Mouse (Mus musculus) forebrain, embryonic 16.5 days (tissue): ENCODE measurements around the gene Amigo2. TPM values are rescaled to one million over a fixed set of nuclear protein-coding genes. Genes with fewer than 3 reads are reported as not detected.
A peak's percentile ranks its signal among the peaks of the same experiment; 100 is the strongest.

ENCODE experiments used
- ATAC-seq: fragments of 200-750 bp; cut with Nextera tagmentation; 2 replicates; pipeline ENCODE4 v1.8.0; 2017; ENCODE audit warnings: mild to moderate bottlenecking, moderate library complexity
- H3K27ac ChIP-seq: fragments of 300-500 bp; sonication (generic); 2 replicates; pipeline ENCODE4 v1.5.1; 2014; ENCODE audit warnings: low read length, control low read depth
- H3K27me3 ChIP-seq: fragments of 300-500 bp; sonication (generic); replicated peaks from 2 replicates; pipeline ENCODE4 v1.6.1; 2014; ENCODE audit warnings: low read length; ENCODE audit not compliant: control insufficient read depth, insufficient read depth
- H3K36me3 ChIP-seq: fragments of 300-500 bp; sonication (generic); 2 replicates; pipeline ENCODE4 v1.6.1; 2014; ENCODE audit not compliant: control insufficient read depth, insufficient read depth
- H3K4me1 ChIP-seq: fragments of 300-500 bp; sonication (generic); replicated peaks from 2 replicates; pipeline ENCODE4 v1.6.1; 2014; ENCODE audit warnings: low read length; ENCODE audit not compliant: control insufficient read depth, insufficient read depth
- H3K4me2 ChIP-seq: fragments of 300-500 bp; sonication (generic); 2 replicates; pipeline ENCODE4 v1.6.1; 2014; ENCODE audit warnings: mild to moderate bottlenecking, low read length, control low read depth
- H3K4me3 ChIP-seq: fragments of 300-500 bp; sonication (generic); replicated peaks from 2 replicates; pipeline ENCODE4 v1.5.1; 2014; ENCODE audit warnings: mild to moderate bottlenecking, low read length, control low read depth
- H3K9ac ChIP-seq: fragments of 300-500 bp; sonication (generic); replicated peaks from 2 replicates; pipeline ENCODE4 v1.6.1; 2014; ENCODE audit warnings: low read depth, low read length, control low read depth
- H3K9me3 ChIP-seq: fragments of 300-500 bp; sonication (generic); 2 replicates; pipeline ENCODE4 v1.6.1; 2016; ENCODE audit warnings: low read length; ENCODE audit not compliant: control insufficient read depth
- WGBS: fragments of 180-500 bp; shearing (Covaris S2); extraction: QIAGEN DNeasy Blood & Tissue Kit; methylation state at CpG from one replicate; pipeline ENCODE4 v1.1.7; 2014; 5-methylcytosine and 5-hydroxymethylcytosine counted together
- polyA plus RNA-seq: library from polyadenylated mRNA; unstranded; fragments of >200 nt; fragmentation: Nextera tagmentation; extraction: Ambion mirVana; gene quantifications from 2 replicates; pipeline ENCODE4 v1.2.1, GENCODE M21; 2015

The Amigo2 gene
- polyA plus RNA-seq, 1 experiment from 2014 or later: 7.0 TPM

DNA sequence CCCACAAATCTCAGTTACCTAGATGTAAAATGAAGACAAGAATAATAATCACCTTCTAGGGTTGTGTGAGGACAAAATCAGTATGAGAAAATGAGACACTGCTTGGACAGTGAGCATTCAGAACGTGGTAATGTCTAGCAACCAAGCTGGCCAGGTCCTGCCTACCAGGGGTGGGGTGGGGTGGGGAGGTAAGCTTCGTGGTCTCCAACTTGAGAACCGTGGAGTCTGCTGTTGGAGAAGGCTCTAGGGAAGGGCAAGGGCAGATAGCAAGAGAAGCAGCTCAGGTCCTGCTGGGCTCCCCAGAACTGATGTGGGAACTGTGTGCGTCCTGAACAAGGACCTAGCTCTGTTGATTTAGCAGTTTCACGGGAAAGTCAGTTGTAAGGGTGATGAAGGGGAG is 37.1 kb upstream of the Amigo2 start:
- no peaks in the 10 kb centered on the region for H3K4me1 ChIP-seq
- H3K4me2 ChIP-seq: no peak overlapping the region
- no peaks in the 10 kb centered on the region for H3K9me3 ChIP-seq
- no peak for ATAC-seq
- H3K27ac ChIP-seq: no peak overlapping the region
- H3K27me3 ChIP-seq: no peaks in the 10 kb centered on the region
- H3K4me3 ChIP-seq: no peak overlapping the region
- no peak overlapping the region for H3K9ac ChIP-seq
- H3K36me3 ChIP-seq: no peaks in the 10 kb centered on the region
- WGBS: 90% methylated on average over 5 of the region's 5 CpGs

DNA sequence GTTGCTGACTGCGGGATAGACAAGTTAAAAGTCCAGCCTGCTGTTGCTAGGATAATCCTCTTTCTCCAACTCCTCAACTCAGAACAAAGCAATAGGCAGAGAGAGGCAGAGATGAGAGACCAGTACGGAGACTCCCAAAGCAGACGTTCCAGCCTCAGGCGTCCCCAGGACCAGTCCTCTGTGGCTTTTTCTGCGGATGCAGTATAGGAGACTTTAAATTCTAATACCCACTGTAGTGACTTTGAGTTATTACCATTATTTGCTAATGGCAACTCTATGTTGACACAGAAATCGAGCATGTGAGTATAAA is 35.4 kb upstream of the Amigo2 start:
- Histone ChIP-seq H3K27ac (no peak overlapping the region), H3K4me2 (no peak overlapping the region)
- WGBS: 70% methylated on average over 6 of the region's 6 CpGs

GRCm38 (mm10) chr15:97281712-97282571 is 34.9 kb upstream of the Amigo2 start:
- ATAC-seq: peak; percentile 52; the same call in 1 of the 2 replicates
- Histone ChIP-seq H3K27ac (no peak overlapping the region), H3K27me3 (no peaks in the 10 kb centered on the region), H3K4me2 (no peak overlapping the region), H3K36me3 (no peaks in the 10 kb centered on the region), H3K9me3 (no peaks in the 10 kb centered on the region), H3K4me1 (peaks cover 3% of the 10 kb centered on the region), H3K9ac (no peak overlapping the region), H3K4me3 (no peak overlapping the region)
- WGBS: 72% methylated on average over 10 of the region's 10 CpGs

More for the DNA sequence above, 35.4 kb upstream of the Amigo2 start:
- Histone ChIP-seq H3K9me3 (no peaks in the 10 kb centered on the region), H3K9ac (no peak overlapping the region), H3K27me3 (no peaks in the 10 kb centered on the region), H3K4me3 (no peak overlapping the region), H3K36me3 (no peaks in the 10 kb centered on the region), H3K4me1 (no peaks in the 10 kb centered on the region)
- no peak for ATAC-seq

DNA sequence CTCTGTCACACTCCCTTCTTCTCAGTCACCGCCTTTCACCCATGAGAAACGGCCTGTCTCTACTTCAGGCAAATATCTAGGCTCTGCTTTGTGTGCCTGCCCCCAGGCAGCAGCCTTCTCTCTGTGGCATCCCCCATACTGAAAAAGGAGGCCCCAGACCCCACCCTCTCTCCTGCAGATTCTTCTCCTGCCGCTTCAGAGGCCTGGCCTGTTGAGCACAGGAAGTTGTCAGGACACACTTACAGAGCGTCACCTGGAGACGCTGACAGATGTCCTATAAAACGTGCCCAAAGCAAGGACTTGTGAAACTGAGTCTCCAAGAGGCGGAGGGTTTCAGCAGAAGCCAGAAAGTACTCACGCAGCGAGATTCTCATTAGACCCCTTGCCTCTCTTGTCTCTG is 33.7 kb upstream of the Amigo2 start:
- no peak overlapping the region for H3K27ac ChIP-seq
- no peak overlapping the region for H3K9ac ChIP-seq
- H3K4me2 ChIP-seq: no peak overlapping the region
- H3K9me3 ChIP-seq: no peaks in the 10 kb centered on the region
- peaks cover 9% of the 10 kb centered on the region for H3K4me1 ChIP-seq
- ATAC-seq: no peak
- H3K36me3 ChIP-seq: no peaks in the 10 kb centered on the region
- no peaks in the 10 kb centered on the region for H3K27me3 ChIP-seq
- H3K4me3 ChIP-seq: no peak overlapping the region
- WGBS: 77% methylated on average over 9 of the region's 9 CpGs

DNA sequence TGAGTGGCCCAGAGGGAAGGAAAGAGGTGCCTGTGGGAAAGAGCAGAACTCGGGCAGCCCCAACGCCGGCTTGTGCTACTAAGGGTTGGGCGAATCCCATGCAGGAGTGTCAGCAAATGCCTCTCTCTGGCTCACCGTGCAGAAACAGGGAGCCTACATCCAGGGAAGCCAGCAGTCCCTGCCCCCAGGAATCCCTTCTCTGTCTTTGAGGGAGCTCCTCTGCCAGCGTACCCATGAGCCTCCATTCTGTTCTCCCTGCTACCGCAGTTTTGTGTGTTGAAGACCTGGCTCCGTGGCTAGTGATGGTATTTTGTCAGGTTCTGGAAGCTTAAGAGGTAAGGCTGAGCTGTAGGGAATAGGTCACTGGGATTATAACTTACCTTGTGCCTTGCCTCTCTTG is 33.0 kb upstream of the Amigo2 start:
- Histone ChIP-seq H3K9ac (no peak overlapping the region), H3K27me3 (no peaks in the 10 kb centered on the region), H3K27ac (no peak overlapping the region), H3K4me3 (no peak overlapping the region), H3K36me3 (no peaks in the 10 kb centered on the region), H3K4me2 (no peak overlapping the region), H3K9me3 (no peaks in the 10 kb centered on the region), H3K4me1 (peaks cover 11% of the 10 kb centered on the region)
- no peak for ATAC-seq
- WGBS: 90% methylated on average over 8 of the region's 8 CpGs

DNA sequence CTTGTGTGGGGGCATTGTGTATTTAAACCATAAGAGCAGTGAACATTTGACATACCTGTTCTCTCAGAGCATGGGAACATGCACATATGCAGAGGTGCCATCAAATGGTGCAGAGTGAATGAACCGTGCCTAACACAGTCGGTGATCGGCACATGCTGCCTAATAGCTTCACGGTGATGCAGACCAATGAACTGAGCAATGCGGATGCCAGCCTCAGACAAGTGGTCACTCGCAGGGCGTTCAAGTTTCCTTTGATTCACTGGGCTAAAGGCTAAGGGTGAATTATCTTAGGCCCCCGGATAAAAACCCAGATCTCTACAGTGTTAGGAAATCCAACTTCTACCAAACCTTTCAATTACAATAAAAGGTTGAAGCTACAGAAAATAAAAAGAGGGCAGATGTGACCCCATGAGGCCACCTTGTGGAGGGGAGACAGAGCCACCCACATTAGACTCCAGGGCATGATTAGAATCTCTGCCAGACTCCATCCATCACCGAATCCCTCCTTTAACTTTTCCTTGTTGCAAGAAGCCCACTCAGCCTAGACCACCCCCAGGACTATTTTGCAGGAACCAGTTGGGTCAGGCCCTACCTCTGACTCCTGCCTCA is 31.4 kb upstream of the Amigo2 start:
- H3K27me3 ChIP-seq: no peaks in the 10 kb centered on the region
- ATAC-seq: no peak
- peaks cover 11% of the 10 kb centered on the region for H3K4me1 ChIP-seq
- H3K36me3 ChIP-seq: no peaks in the 10 kb centered on the region
- no peak overlapping the region for H3K27ac ChIP-seq
- no peaks in the 10 kb centered on the region for H3K9me3 ChIP-seq
- H3K4me3 ChIP-seq: no peak overlapping the region
- no peak overlapping the region for H3K9ac ChIP-seq
- no peak overlapping the region for H3K4me2 ChIP-seq
- WGBS: 97% methylated on average over 9 of the region's 9 CpGs

DNA sequence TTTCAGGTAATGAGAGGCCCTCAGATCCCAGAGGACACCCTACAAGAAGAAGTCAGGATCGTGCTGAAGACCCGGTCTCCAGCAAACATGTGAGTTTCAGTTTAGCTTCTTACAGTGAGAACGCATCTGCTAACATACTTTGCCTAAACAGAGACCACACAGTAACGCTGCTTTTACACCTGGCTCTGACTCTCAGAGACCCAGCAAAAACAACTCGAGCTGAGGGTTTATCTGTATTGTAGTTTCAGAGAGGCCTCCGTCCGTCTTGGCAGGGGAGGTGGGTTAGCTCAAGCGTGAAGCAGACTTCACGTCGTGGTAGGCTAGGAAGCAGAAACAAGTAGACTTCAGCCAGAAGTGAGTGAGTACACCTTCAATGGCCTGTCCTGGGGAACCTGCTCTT is 30.2 kb upstream of the Amigo2 start:
- no peak for ATAC-seq
- Histone ChIP-seq H3K27me3 (no peaks in the 10 kb centered on the region), H3K9me3 (no peaks in the 10 kb centered on the region), H3K4me1 (peaks cover 11% of the 10 kb centered on the region), H3K4me3 (no peak overlapping the region), H3K9ac (no peak overlapping the region), H3K27ac (no peak overlapping the region), H3K36me3 (no peaks in the 10 kb centered on the region), H3K4me2 (no peak overlapping the region)
- 28% methylated on average over 10 of the region's 10 CpGs for WGBS

DNA sequence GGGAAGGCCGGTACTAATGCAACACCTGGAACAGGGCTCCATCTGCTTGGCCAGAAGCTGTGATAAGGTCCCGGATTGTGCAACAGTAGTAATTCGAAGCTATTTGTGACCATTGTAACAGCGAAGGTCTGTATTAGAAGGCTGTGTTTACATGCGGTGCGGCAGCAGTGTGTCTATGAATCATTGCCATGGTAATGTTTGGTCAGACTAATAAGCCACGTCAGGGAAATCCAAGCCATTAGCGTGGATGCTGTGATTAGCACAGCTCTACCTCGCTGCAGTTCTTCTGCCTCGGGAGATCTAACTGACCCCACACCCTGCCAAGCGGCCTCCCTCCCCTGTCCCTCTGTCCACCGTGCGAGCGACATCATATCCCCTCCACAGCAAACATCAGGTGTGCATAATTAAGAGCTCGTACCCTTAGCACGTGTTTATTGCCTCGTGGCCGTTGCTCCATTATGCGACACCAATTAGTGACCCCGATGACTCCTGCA is 29.6 kb upstream of the Amigo2 start:
- Histone ChIP-seq H3K4me2 (peak overlapping the region; percentile 30; the same call in 1 of the 2 replicates), H3K9me3 (no peaks in the 10 kb centered on the region), H3K9ac (peak overlapping the region; percentile 8; the same call in 1 of the 2 replicates), H3K36me3 (no peaks in the 10 kb centered on the region), H3K4me1 (peaks cover 11% of the 10 kb centered on the region), H3K27me3 (no peaks in the 10 kb centered on the region), H3K4me3 (no peak overlapping the region), H3K27ac (no peak overlapping the region)
- WGBS: 19% methylated on average over 20 of the region's 20 CpGs
- ATAC-seq: peak; percentile 55

GRCm38 (mm10) chr15:97275626-97276395 is 28.7 kb upstream of the Amigo2 start:
- H3K9ac ChIP-seq: no peak overlapping the region
- no peak for ATAC-seq
- H3K27ac ChIP-seq: no peak overlapping the region
- no peaks in the 10 kb centered on the region for H3K36me3 ChIP-seq
- H3K27me3 ChIP-seq: no peaks in the 10 kb centered on the region
- H3K9me3 ChIP-seq: no peaks in the 10 kb centered on the region
- H3K4me1 ChIP-seq: peaks cover 11% of the 10 kb centered on the region
- no peak overlapping the region for H3K4me3 ChIP-seq
- 81% methylated on average over 12 of the region's 12 CpGs for WGBS
- H3K4me2 ChIP-seq: no peak overlapping the region
